Mouse (Mus musculus) limb, embryonic 13.5 days (tissue): ENCODE data around the gene Slc7a5. TPM values are rescaled to one million over a fixed set of nuclear protein-coding genes. Genes with fewer than 3 reads are reported as not detected.

Experiments used
- ATAC-seq: fragments of 200-750 bp; cut with Nextera tagmentation; 2 replicates; pipeline ENCODE4 v1.8.0; 2017; ENCODE audit warnings: low read depth, moderate number of reproducible peaks, moderate TSS enrichment; ENCODE audit not compliant: low FRiP score
- H3K27ac ChIP-seq: fragments of 300-500 bp; sonication (generic); 2 replicates; pipeline ENCODE4 v1.5.1; 2015; ENCODE audit warnings: inconsistent platforms, mild to moderate bottlenecking, moderate library complexity
- H3K27me3 ChIP-seq: fragments of 300-500 bp; sonication (generic); 2 replicates; pipeline ENCODE4 v1.6.1; 2015; ENCODE audit warnings: mild to moderate bottlenecking, inconsistent platforms
- H3K36me3 ChIP-seq: fragments of 300-500 bp; sonication (generic); 2 replicates; pipeline ENCODE4 v1.6.1; 2015; ENCODE audit warnings: inconsistent platforms, mild to moderate bottlenecking, moderate library complexity
- H3K4me1 ChIP-seq: fragments of 300-500 bp; sonication (generic); 2 replicates; pipeline ENCODE4 v1.6.1; 2015; ENCODE audit warnings: inconsistent platforms
- H3K4me2 ChIP-seq: fragments of 300-500 bp; sonication (generic); replicated peaks from 2 replicates; pipeline ENCODE4 v1.6.1; 2015; ENCODE audit warnings: inconsistent platforms, mild to moderate bottlenecking, moderate library complexity
- H3K4me3 ChIP-seq: fragments of 300-500 bp; sonication (generic); 2 replicates; pipeline ENCODE4 v1.5.1; 2015; ENCODE audit warnings: moderate library complexity, mild to moderate bottlenecking, inconsistent platforms
- H3K9ac ChIP-seq: fragments of 300-500 bp; sonication (generic); 2 replicates; pipeline ENCODE4 v1.6.1; 2015; ENCODE audit warnings: mild to moderate bottlenecking, inconsistent platforms
- H3K9me3 ChIP-seq: fragments of 300-500 bp; sonication (generic); 2 replicates; pipeline ENCODE4 v1.6.1; 2016; ENCODE audit warnings: inconsistent platforms
- WGBS: fragments of 180-500 bp; shearing (Covaris S2); methylation state at CpG from one replicate; pipeline ENCODE4 v1.1.7; 2015; 5-methylcytosine and 5-hydroxymethylcytosine counted together
- polyA plus RNA-seq: library from polyadenylated mRNA; unstranded; fragments of >200 nt; fragmentation: Nextera tagmentation; extraction: Ambion mirVana; gene quantifications from 2 replicates; pipeline ENCODE4 v1.2.1, GENCODE M21; 2015

Gene Slc7a5
- polyA plus RNA-seq, 1 experiment from 2014 or later = 14.2 TPM

- WGBS = 55% methylated on average over 8 of the region's 8 CpGs
- H3K4me3 ChIP-seq = no peak overlapping the region
- no peak for ATAC-seq
Measured at GRCm38 (mm10) chr8:121841242-121841641, 66.3 kb downstream of the Slc7a5 start.

GRCm38 (mm10) chr8:121832503-121832902 lies 75.0 kb downstream of the Slc7a5 start:
- Histone ChIP-seq H3K4me1 (peaks cover 13% of the 10 kb centered on the region), H3K4me2 (no peak overlapping the region), H3K4me3 (no peak overlapping the region), H3K36me3 (no peaks in the 10 kb centered on the region), H3K9ac (no peak overlapping the region), H3K27me3 (0 out of 2 replicates have a peak, but pooled peaks cover 4% of the 10 kb centered on the region), H3K9me3 (no peaks in the 10 kb centered on the region), H3K27ac (no peak overlapping the region)
- ATAC-seq = no peak
- WGBS = 17% methylated on average over 6 of the region's 6 CpGs

More at GRCm38 (mm10) chr8:121841242-121841641, 66.3 kb downstream of the Slc7a5 start:
- no peak overlapping the region for H3K4me2 ChIP-seq
- H3K27ac ChIP-seq = no peak overlapping the region
- no peaks in the 10 kb centered on the region for H3K4me1 ChIP-seq
- H3K9me3 ChIP-seq = no peaks in the 10 kb centered on the region
- H3K27me3 ChIP-seq = no peaks in the 10 kb centered on the region
- no peaks in the 10 kb centered on the region for H3K36me3 ChIP-seq
- H3K9ac ChIP-seq = no peak overlapping the region

GRCm38 (mm10) chr8:121832061-121832460 lies 75.4 kb downstream of the Slc7a5 start:
- 67% methylated on average over 2 of the region's 2 CpGs for WGBS
- no peak for ATAC-seq
- H3K4me3 ChIP-seq = no peak overlapping the region
- H3K4me1 ChIP-seq = peaks cover 13% of the 10 kb centered on the region
- 0 out of 2 replicates have a peak, but pooled peaks cover 4% of the 10 kb centered on the region for H3K27me3 ChIP-seq
- no peak overlapping the region for H3K27ac ChIP-seq
- no peaks in the 10 kb centered on the region for H3K36me3 ChIP-seq
- H3K9me3 ChIP-seq = no peaks in the 10 kb centered on the region
- H3K9ac ChIP-seq = no peak overlapping the region
- no peak overlapping the region for H3K4me2 ChIP-seq

Other genes with a start within 250 kb of the Slc7a5 start
- gene Jph3, start 178.1 kb downstream of the Slc7a5 start, polyA plus RNA-seq = 0.81 and 1.0 TPM in 2 replicates
- 40.9 and 41.3 TPM in 2 replicates for gene Klhdc4, start 78.1 kb downstream of the Slc7a5 start, polyA plus RNA-seq
- gene Car5a, start 37.2 kb upstream of the Slc7a5 start, polyA plus RNA-seq = not detected in 2 replicates
- gene Banp, start 42.1 kb upstream of the Slc7a5 start, polyA plus RNA-seq = 42.0 and 53.6 TPM in 2 replicates